Mouse (Mus musculus): ENCODE results near the gene Zfhx3. TPM values are rescaled to one million over a fixed set of nuclear protein-coding genes. Genes with fewer than 3 reads are reported as not detected.

Gene Zfhx3
- total and polyA plus RNA-seq, 3 experiments = 0.23 to 2.5 TPM; not detected in 1

DNA sequence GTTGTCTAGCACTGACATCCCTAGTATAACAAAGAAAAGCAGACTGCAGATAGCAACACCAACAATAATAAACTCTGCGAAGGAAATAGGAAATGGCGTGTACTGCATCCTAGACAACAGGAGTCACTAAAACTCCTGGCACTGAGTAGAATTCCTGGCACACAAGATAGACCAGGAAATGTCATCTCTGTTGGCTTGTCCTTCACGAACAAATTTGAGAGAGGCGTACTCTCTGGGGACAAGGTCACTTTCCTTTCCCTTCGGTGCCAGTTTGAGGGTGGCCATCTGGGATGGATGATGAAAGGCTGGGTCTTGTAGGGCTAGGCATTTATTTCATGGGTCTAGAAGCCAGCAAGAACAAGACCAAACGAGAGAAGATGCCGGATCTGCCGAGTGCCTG is 708.4 kb downstream of the Zfhx3 start:
- Histone ChIP-seq H3K27me3 (ENCODE audit: control insufficient read depth in 1 of 2, insufficient read depth in 2 of 2, low read length in 2 of 2) (no peaks in the 10 kb centered on the region; a peak in 1 of 4 replicates), H3K4me1 (ENCODE audit: control insufficient read depth in 1 of 2, insufficient read depth in 2 of 2, low read length in 2 of 2) (no peaks in the 10 kb centered on the region), H3K36me3 (ENCODE audit: control insufficient read depth in 1 of 2, insufficient read depth in 2 of 2, low read length in 2 of 2) (no peaks in the 10 kb centered on the region), H3K27ac (ENCODE audit: control insufficient read depth, low read depth, low read length) (no peak overlapping the region), H3K9me3 (replicated peaks; ENCODE audit: insufficient read depth, low read length) (no peaks in the 10 kb centered on the region), H3K9ac (ENCODE audit: control insufficient read depth, low read depth, low read length, poor library complexity, severe bottlenecking) (no peak overlapping the region), H3K79me2 (ENCODE audit: control insufficient read depth, insufficient read depth, low read length, poor library complexity) (no peaks in the 10 kb centered on the region), H3K4me3 (ENCODE audit: control insufficient read depth in 1 of 2, insufficient read depth in 1 of 2, low read depth in 2 of 2, low read length in 2 of 2) (no peak overlapping the region)
- no peak for DNase-seq (ENCODE audit: low read depth, low spot score)
- TF ChIP-seq NELFE (IDR thresholded peaks at IDR 0.05; ENCODE audit: low read depth, low read length) (no peak), CHD1 (IDR thresholded peaks at IDR 0.05; ENCODE audit: low read depth, low read length) (no peak), TBP (IDR thresholded peaks at IDR 0.05; ENCODE audit: low read depth, low read length) (no peak), MAZ (IDR thresholded peaks at IDR 0.05; ENCODE audit: low read depth, low read length) (no peak), GATA1 (IDR thresholded peaks at IDR 0.05; ENCODE audit: low read depth, low read length) (no peak), E2F4 (IDR thresholded peaks at IDR 0.05; ENCODE audit: borderline replicate concordance, low read depth, low read length) (no peak), EP300 (IDR thresholded peaks at IDR 0.05; ENCODE audit: low read depth in 1 of 2, low read length in 2 of 2) (no peak), MEF2A (IDR thresholded peaks at IDR 0.05; ENCODE audit: extremely low read depth, insufficient replicate concordance, low read depth, low read length, poor library complexity, severe bottlenecking) (no peak), MAX (IDR thresholded peaks at IDR 0.05; ENCODE audit: low read length) (no peak), MYB (IDR thresholded peaks at IDR 0.05; ENCODE audit: low read depth, low read length) (no peak), CHD2 (IDR thresholded peaks at IDR 0.05; ENCODE audit: low read length) (no peak), POLR2AphosphoS5 (IDR thresholded peaks at IDR 0.05; ENCODE audit: borderline replicate concordance, low read depth, low read length) (no peak), TAL1 (IDR thresholded peaks at IDR 0.05; ENCODE audit: low read length) (no peak), ELF1 (IDR thresholded peaks at IDR 0.05; ENCODE audit: low read depth, low read length) (no peak), HCFC1 (IDR thresholded peaks at IDR 0.05; ENCODE audit: low read depth, low read length) (no peak), ZKSCAN1 (IDR thresholded peaks at IDR 0.05; ENCODE audit: low read depth, low read length) (no peak), UBTF (IDR thresholded peaks at IDR 0.05; ENCODE audit: borderline replicate concordance, insufficient read depth, low read depth, low read length) (no peak), MXI1 (IDR thresholded peaks at IDR 0.05; ENCODE audit: low read depth, low read length) (no peak)

DNA sequence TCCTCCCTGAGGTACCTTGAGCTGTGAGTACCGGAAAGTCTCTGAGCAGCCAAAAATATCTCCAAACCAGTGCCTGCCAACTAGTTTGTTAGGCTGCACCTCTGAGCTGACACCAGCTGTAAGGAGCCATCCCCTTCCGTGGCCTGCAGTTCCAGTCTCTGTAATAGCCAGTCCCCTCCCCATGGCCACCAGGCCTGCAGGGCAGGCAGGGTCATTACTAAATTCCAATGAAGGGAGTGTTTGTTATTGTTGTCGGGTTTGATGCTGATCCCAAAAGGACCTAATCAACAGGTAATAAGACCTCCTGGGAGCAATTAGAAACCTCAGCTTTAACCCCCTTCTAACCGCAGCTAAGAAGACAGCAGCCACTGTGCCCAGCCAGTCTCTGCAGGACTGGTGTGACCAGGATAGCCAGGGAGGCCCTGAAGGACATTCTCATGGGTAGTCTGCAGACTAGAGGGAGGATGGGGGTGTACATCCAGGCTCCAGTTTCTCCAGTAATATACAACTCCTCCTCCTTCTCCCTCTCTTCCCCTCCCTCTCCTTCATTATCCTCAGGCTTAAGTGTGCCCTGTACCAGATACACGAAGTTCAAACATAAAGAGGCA is 719.1 kb downstream of the Zfhx3 start:
- Histone ChIP-seq H3K4me3 (ENCODE audit: control insufficient read depth in 1 of 2, insufficient read depth in 1 of 2, low read depth in 2 of 2, low read length in 2 of 2) (no peak overlapping the region), H3K27ac (ENCODE audit: control insufficient read depth, low read depth, low read length) (no peak overlapping the region), H3K9ac (ENCODE audit: control insufficient read depth, low read depth, low read length, poor library complexity, severe bottlenecking) (no peak overlapping the region), H3K27me3 (ENCODE audit: control insufficient read depth in 1 of 2, insufficient read depth in 2 of 2, low read length in 2 of 2) (no peaks in the 10 kb centered on the region), H3K79me2 (ENCODE audit: control insufficient read depth, insufficient read depth, low read length, poor library complexity) (no peaks in the 10 kb centered on the region), H3K4me1 (ENCODE audit: control insufficient read depth in 1 of 2, insufficient read depth in 2 of 2, low read length in 2 of 2) (no peaks in the 10 kb centered on the region), H3K9me3 (replicated peaks; ENCODE audit: insufficient read depth, low read length) (no peaks in the 10 kb centered on the region), H3K36me3 (ENCODE audit: control insufficient read depth in 1 of 2, insufficient read depth in 2 of 2, low read length in 2 of 2) (no peaks in the 10 kb centered on the region)
- TF ChIP-seq MAX (IDR thresholded peaks at IDR 0.05; ENCODE audit: low read length) (no peak), E2F4 (IDR thresholded peaks at IDR 0.05; ENCODE audit: borderline replicate concordance, low read depth, low read length) (no peak), MAZ (IDR thresholded peaks at IDR 0.05; ENCODE audit: low read depth, low read length) (no peak), GATA1 (IDR thresholded peaks at IDR 0.05; ENCODE audit: low read depth, low read length) (no peak), RAD21 (IDR thresholded peaks at IDR 0.05; ENCODE audit: low read depth, low read length) (no peak), JUND (IDR thresholded peaks at IDR 0.05; ENCODE audit: low read depth, low read length) (no peak), USF2 (IDR thresholded peaks at IDR 0.05; ENCODE audit: borderline replicate concordance in 1 of 2, insufficient read depth in 1 of 2, low read depth in 1 of 2, low read length in 2 of 2) (no peak), NRF1 (IDR thresholded peaks at IDR 0.05; ENCODE audit: insufficient read depth, low read depth, low read length, poor library complexity, severe bottlenecking) (no peak), ETS1 (IDR thresholded peaks at IDR 0.05; ENCODE audit: low read depth, low read length) (no peak), EP300 (IDR thresholded peaks at IDR 0.05; ENCODE audit: low read depth in 1 of 2, low read length in 2 of 2) (no peak), MAFK (IDR thresholded peaks at IDR 0.05; ENCODE audit: borderline replicate concordance, low read depth, low read length) (no peak), MEF2A (IDR thresholded peaks at IDR 0.05; ENCODE audit: extremely low read depth, insufficient replicate concordance, low read depth, low read length, poor library complexity, severe bottlenecking) (no peak), RCOR1 (IDR thresholded peaks at IDR 0.05; ENCODE audit: low read depth, low read length) (no peak), HCFC1 (IDR thresholded peaks at IDR 0.05; ENCODE audit: low read depth, low read length) (no peak), CTCF (IDR thresholded peaks at IDR 0.05 in 2 of 3, conservative IDR thresholded peaks at IDR 0.05 in 1 of 3; ENCODE audit: control insufficient read depth in 1 of 3, insufficient read depth in 1 of 3, low read depth in 2 of 3, low read length in 3 of 3, poor library complexity in 1 of 3, severe bottlenecking in 1 of 3) (no peak), TCF12 (IDR thresholded peaks at IDR 0.05; ENCODE audit: low read depth, low read length) (no peak), MXI1 (IDR thresholded peaks at IDR 0.05; ENCODE audit: low read depth, low read length) (no peak), ZNF384 (IDR thresholded peaks at IDR 0.05; ENCODE audit: low read depth, low read length) (no peak), ELF1 (IDR thresholded peaks at IDR 0.05; ENCODE audit: low read depth, low read length) (no peak)
- no peak for DNase-seq (ENCODE audit: low read depth, low spot score)

Data from MEL (cell line).